28 mouse cellular contexts compared by ENCODE assay signal in genomic region chr5:122872626-122873025, GRCm38 (mm10).
"Had no signal": no experiment of that assay in that cellular context is flagged by ENCODE, and none has a peak within 500 bp of the region (broad histone marks: within the 10 kb centered on the region; RNA-seq: fewer than 3 reads in every experiment).

No protein-coding gene starts in this region.

- H3K9me3 ChIP-seq: heart, embryonic 10.5 days; heart, embryonic 12.5 days; hindbrain, embryonic 10.5 days; hindbrain, embryonic 12.5 days; intestine, embryonic 15.5 days; kidney, embryonic 15.5 days; limb, embryonic 13.5 days; limb, embryonic 15.5 days; liver, embryonic 12.5 days had no signal

- H3K4me3 ChIP-seq: gastrocnemius, adult 2 months; heart, embryonic 10.5 days; heart, embryonic 12.5 days; hindbrain, embryonic 10.5 days; hindbrain, embryonic 12.5 days; intestine, embryonic 15.5 days; kidney, embryonic 15.5 days; limb, embryonic 13.5 days; limb, embryonic 15.5 days; liver, embryonic 12.5 days had no signal

- H3K27ac ChIP-seq: gastrocnemius, adult 2 months; heart, embryonic 10.5 days; hindbrain, embryonic 10.5 days; hindbrain, embryonic 12.5 days; hindbrain, embryonic 14.5 days; intestine, embryonic 15.5 days; kidney, embryonic 15.5 days; kidney, postnatal 0 days; limb, embryonic 13.5 days; limb, embryonic 15.5 days; liver, embryonic 12.5 days; liver, embryonic 14.5 days had no signal

- H3K9ac ChIP-seq: heart, embryonic 12.5 days; hindbrain, embryonic 12.5 days; hindbrain, embryonic 14.5 days; intestine, embryonic 15.5 days; kidney, embryonic 15.5 days; limb, embryonic 13.5 days; limb, embryonic 15.5 days; liver, embryonic 12.5 days; liver, embryonic 14.5 days had no signal

- DNase-seq: gastrocnemius, adult 2 months; gastrocnemius, postnatal 10 days; gastrocnemius, postnatal 25 days; heart, adult 18-20 months; heart, postnatal 10 days; heart, postnatal 4 days; kidney, adult 11 months; kidney, adult 2 months; kidney, adult 9 months; kidney, postnatal 14 days; kidney, postnatal 36 days; layer of hippocampus, adult 9-11 months; layer of hippocampus, postnatal 36 days; left cerebral cortex, postnatal 4 days had no signal

- H3K4me2 ChIP-seq: heart, embryonic 12.5 days; hindbrain, embryonic 12.5 days; hindbrain, embryonic 14.5 days; intestine, embryonic 15.5 days; kidney, embryonic 15.5 days; limb, embryonic 13.5 days; limb, embryonic 15.5 days; liver, embryonic 12.5 days had no signal

- H3K4me1 ChIP-seq: heart, embryonic 10.5 days; heart, embryonic 12.5 days; hindbrain, embryonic 10.5 days; hindbrain, embryonic 12.5 days; intestine, embryonic 15.5 days; limb, embryonic 13.5 days; limb, embryonic 15.5 days had no signal

- H3K27me3 ChIP-seq: heart, embryonic 12.5 days; hindbrain, embryonic 12.5 days; intestine, embryonic 15.5 days; kidney, embryonic 15.5 days; limb, embryonic 13.5 days; limb, embryonic 15.5 days; liver, embryonic 12.5 days had no signal

- ATAC-seq: hindbrain, embryonic 16.5 days; inflammation-experienced regulatory T-cells, adult 6 months; intestine, embryonic 15.5 days; liver, embryonic 12.5 days had no signal
